Mouse (Mus musculus) lung, postnatal 0 days (tissue): Measurements from ENCODE around the gene Lrp1.
A peak's percentile ranks its signal among the peaks of the same experiment; 100 is the strongest.

Experiments used
- CTCF ChIP-seq: IDR thresholded peaks from 2 replicates; pipeline ENCODE4 v1.5.1; 2016; ENCODE audit warnings: antibody characterized with exemption, mild to moderate bottlenecking
- EP300 ChIP-seq: IDR thresholded peaks from 2 replicates; pipeline ENCODE4 v1.6.1; 2016; ENCODE audit warnings: antibody characterized with exemption, mild to moderate bottlenecking, control low read depth

DNA sequence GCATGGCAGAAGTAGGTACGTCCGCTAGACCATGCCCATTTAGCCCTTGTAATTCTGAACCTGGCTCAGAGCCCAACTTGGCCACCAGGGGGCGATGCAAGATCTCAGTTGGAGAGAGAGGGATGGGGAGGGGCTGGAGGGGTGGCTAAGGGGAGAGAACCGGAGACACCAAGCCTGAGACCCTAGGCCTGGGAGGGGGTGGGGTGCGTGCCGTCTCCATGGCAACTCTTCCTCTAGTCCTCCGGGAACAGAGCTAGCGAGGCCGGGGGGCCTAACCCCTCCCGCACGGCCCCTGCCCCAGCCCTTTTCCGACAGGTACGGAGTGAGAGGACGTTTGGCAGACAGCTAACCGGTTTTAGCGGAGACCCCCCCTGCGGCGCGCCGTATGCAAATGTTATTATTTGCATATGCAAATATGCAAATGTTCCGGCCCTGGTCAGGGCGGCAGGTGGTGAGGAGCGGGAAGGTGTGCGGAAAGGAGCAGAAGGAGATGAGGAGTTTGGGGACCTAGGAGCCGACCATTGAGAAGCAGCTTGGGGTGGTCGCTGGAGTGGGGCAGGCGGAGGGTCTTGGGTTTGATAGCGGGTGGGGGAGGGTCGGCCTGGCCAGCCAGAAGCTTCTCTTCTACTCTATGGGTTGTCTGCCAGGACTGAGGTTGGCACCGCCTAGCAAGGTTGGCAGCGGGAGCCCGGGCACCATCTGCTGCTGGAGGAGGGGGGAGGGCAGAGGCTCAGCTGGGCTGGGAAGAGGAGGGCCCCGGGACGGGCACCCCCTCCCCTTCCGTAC is 111.7 kb downstream of the Lrp1 start:
- TF ChIP-seq EP300 (no peak), CTCF (peak; percentile 91)
